Mouse (Mus musculus): Measurements from ENCODE around the gene Ntrk2.

DNA sequence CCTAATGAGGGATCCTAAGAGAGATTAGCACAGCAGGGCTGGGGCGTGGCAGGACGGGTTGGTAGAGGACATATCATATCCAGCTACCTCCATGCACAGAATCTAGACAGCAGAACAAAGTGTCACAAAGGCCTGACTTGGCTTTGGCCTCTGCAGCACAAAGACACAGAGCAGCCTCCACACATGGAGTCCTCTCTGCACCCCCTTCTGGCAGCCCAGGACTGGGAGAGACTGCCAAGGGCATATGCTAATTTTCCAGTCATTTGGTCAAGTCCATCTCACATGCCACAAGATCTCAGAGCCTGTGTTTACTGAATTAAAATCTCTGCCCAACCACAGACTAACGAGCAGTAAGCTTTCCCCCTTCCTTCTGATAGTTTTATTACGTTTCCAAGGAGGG, 132.1 kb downstream of the Ntrk2 start:
- TF ChIP-seq CTCF (IDR thresholded peaks at IDR 0.05; ENCODE audit: insufficient read depth, low read depth, low read length), result no peak
- no peak for TF ChIP-seq POLR2A (IDR thresholded peaks at IDR 0.05; ENCODE audit: insufficient read depth, low read depth, low read length)

Data from olfactory bulb, adult 2 months (tissue).